Mouse (Mus musculus) frontal cortex, adult 2 months (tissue): Measurements from ENCODE around the gene Klrd1. TPM values are rescaled to one million over a fixed set of nuclear protein-coding genes. Genes with fewer than 3 reads are reported as not detected.

Experiments
- polyA plus RNA-seq: library from polyadenylated mRNA; depleted of rRNA; stranded (reverse); fragments of >200 nt; gene quantifications from 2 replicates; pipeline ENCODE4 v1.2.3, GENCODE M21; 2012; rRNA removed

The Klrd1 gene
- polyA plus RNA-seq, 1 experiment: 0.22 TPM

Other genes with a start within 250 kb of the Klrd1 start
- gene Clec12a, start 249.1 kb upstream of the Klrd1 start, polyA plus RNA-seq: 0.36 and 0.44 TPM in 2 replicates
- 0.13 and 0.22 TPM in 2 replicates for gene Clec12b, start 205.9 kb upstream of the Klrd1 start, polyA plus RNA-seq
- gene Clec1b, start 194.5 kb upstream of the Klrd1 start, polyA plus RNA-seq: 0.15 TPM in 1 of 2 replicates, not detected in the other
- 0.11 TPM in 1 of 2 replicates, not detected in the other for gene Clec9a, start 182.9 kb upstream of the Klrd1 start, polyA plus RNA-seq
- gene Clec1a, start 139.8 kb upstream of the Klrd1 start, polyA plus RNA-seq: 1.4 and 1.9 TPM in 2 replicates
- 0.20 and 0.63 TPM in 2 replicates for gene Olr1, start 84.6 kb upstream of the Klrd1 start, polyA plus RNA-seq
- not detected in 2 replicates for gene Tmem52b, start 79.2 kb upstream of the Klrd1 start, polyA plus RNA-seq
- 510 and 530 TPM in 2 replicates for gene Gabarapl1, start 58.6 kb upstream of the Klrd1 start, polyA plus RNA-seq
- 0.38 and 0.53 TPM in 2 replicates for gene Klre1, start 13.9 kb upstream of the Klrd1 start, polyA plus RNA-seq
- gene Klrk1, start 32.1 kb downstream of the Klrd1 start, polyA plus RNA-seq: 0.04 TPM in 1 of 2 replicates, not detected in the other
- gene Klrc3, start 51.6 kb downstream of the Klrd1 start, polyA plus RNA-seq: not detected in 2 replicates
- not detected in 2 replicates for gene Klrc2, start 68.9 kb downstream of the Klrd1 start, polyA plus RNA-seq
- gene Klrc1, start 87.2 kb downstream of the Klrd1 start, polyA plus RNA-seq: not detected in 2 replicates
- gene Klri1, start 125.3 kb downstream of the Klrd1 start, polyA plus RNA-seq: not detected in 2 replicates
- gene Klri2, start 148.7 kb downstream of the Klrd1 start, polyA plus RNA-seq: 0.08 TPM in 1 of 2 replicates, not detected in the other
- gene Gm156, start 192.5 kb downstream of the Klrd1 start, polyA plus RNA-seq: not detected in 2 replicates